Mouse (Mus musculus) kidney, embryonic 15.5 days (tissue): Measurements from ENCODE around the gene Hoxb3. TPM values are rescaled to one million over a fixed set of nuclear protein-coding genes. Genes with fewer than 3 reads are reported as not detected.

Source experiments
- ATAC-seq: fragments of 200-750 bp; cut with Nextera tagmentation; replicated peaks from 2 replicates; pipeline ENCODE4 v1.8.0; 2017; ENCODE audit warnings: moderate TSS enrichment; ENCODE audit not compliant: low FRiP score
- H3K27ac ChIP-seq: fragments of 300-500 bp; sonication (generic); 2 replicates; pipeline ENCODE4 v1.5.1; 2015; ENCODE audit warnings: mild to moderate bottlenecking, inconsistent platforms
- H3K27me3 ChIP-seq: fragments of 300-500 bp; sonication (generic); 2 replicates; pipeline ENCODE4 v1.6.1; 2015; ENCODE audit warnings: inconsistent platforms
- H3K36me3 ChIP-seq: fragments of 300-500 bp; sonication (generic); 2 replicates; pipeline ENCODE4 v1.6.1; 2015; ENCODE audit warnings: inconsistent platforms
- H3K4me1 ChIP-seq: fragments of 300-500 bp; sonication (generic); 2 replicates; pipeline ENCODE4 v1.6.1; 2015; ENCODE audit warnings: inconsistent platforms
- H3K4me2 ChIP-seq: fragments of 300-500 bp; sonication (generic); 2 replicates; pipeline ENCODE4 v1.6.1; 2015; ENCODE audit warnings: moderate library complexity, mild to moderate bottlenecking, inconsistent platforms
- H3K4me3 ChIP-seq: fragments of 300-500 bp; sonication (generic); replicated peaks from 2 replicates; pipeline ENCODE4 v1.5.1; 2015; ENCODE audit warnings: mild to moderate bottlenecking, inconsistent platforms
- H3K9ac ChIP-seq: fragments of 300-500 bp; sonication (generic); 2 replicates; pipeline ENCODE4 v1.6.1; 2015; ENCODE audit warnings: mild to moderate bottlenecking, inconsistent platforms
- H3K9me3 ChIP-seq: fragments of 300-500 bp; sonication (generic); replicated peaks from 2 replicates; pipeline ENCODE4 v1.6.1; 2016; ENCODE audit warnings: inconsistent platforms
- WGBS: fragments of 180-500 bp; shearing (Covaris S2); methylation state at CpG from one replicate; pipeline ENCODE4 v1.1.7; 2015; ENCODE audit warnings: mixed read lengths; 5-methylcytosine and 5-hydroxymethylcytosine counted together
- microRNA counts: library from miRNA; unstranded; fragments of <30 nt; microRNA quantifications from one replicate; lab custom pipeline; 2016
- microRNA-seq: library from miRNA; unstranded; fragments of <30 nt; microRNA quantifications from one replicate; pipeline ENCODE4, GENCODE M21; 2016
- polyA plus RNA-seq: library from polyadenylated mRNA; unstranded; fragments of >200 nt; fragmentation: Nextera tagmentation; extraction: Ambion mirVana; gene quantifications from 2 replicates; pipeline ENCODE4 v1.2.1, GENCODE M21; 2015

Gene Hoxb3
- polyA plus RNA-seq, 1 experiment from 2014 or later: 4.5 TPM

DNA sequence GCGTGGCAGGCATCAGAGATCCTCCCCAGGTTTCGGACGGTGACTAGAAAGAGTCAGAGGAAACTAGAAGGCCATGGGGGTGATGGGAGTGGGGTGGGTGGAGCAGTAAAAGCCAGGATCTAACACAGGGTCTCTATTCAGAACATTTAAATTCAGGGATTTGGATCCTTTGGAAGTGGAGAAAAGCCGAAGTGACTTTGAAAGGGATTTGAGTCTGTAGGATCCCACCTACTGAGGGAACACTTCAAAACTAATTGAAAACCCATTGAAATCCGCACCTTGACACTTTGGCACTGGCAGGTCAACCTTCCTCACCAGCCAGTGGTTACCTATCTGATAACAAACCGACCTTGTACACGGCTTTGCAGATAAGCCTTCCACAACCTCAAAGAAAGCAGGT lies 51.7 kb downstream of the Hoxb3 start:
- Histone ChIP-seq H3K27ac (no peak overlapping the region), H3K27me3 (peaks cover 17% of the 10 kb centered on the region), H3K4me3 (no peak overlapping the region), H3K9me3 (no peaks in the 10 kb centered on the region), H3K4me2 (no peak overlapping the region), H3K4me1 (peaks cover 26% of the 10 kb centered on the region), H3K9ac (no peak overlapping the region), H3K36me3 (no peaks in the 10 kb centered on the region)
- no peak for ATAC-seq
- WGBS: 65% methylated on average over 7 of the region's 7 CpGs

DNA sequence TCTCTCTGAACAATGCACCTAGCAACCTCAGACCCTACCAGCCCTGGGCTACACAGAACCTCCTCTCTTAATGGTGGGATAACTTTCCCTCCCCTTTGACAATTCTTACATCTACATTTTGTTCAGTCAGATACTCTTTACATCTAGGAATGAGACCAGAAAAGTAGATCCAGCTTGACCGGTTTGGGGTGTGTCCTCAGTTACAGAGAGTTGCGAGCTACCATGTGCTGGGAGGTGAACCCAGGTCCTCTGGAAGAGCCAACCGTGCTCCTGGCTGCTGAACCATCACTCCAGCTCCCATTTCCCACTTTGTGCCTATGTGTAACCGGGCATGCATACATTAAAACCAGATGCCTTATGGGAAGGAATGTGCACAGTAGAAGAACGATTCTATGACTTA lies 60.3 kb downstream of the Hoxb3 start:
- H3K4me2 ChIP-seq: no peak overlapping the region
- no peak overlapping the region for H3K4me3 ChIP-seq
- H3K9ac ChIP-seq: no peak overlapping the region
- 71% methylated on average over 5 of the region's 5 CpGs for WGBS
- peaks cover 11% of the 10 kb centered on the region; the same call in 1 of the 2 replicates for H3K4me1 ChIP-seq
- peak overlapping the region; percentile 71 for H3K27ac ChIP-seq
- H3K9me3 ChIP-seq: no peaks in the 10 kb centered on the region
- ATAC-seq: no peak
- no peaks in the 10 kb centered on the region for H3K27me3 ChIP-seq
- H3K36me3 ChIP-seq: no peaks in the 10 kb centered on the region

GRCm38 (mm10) chr11:96387635-96388034 lies 64.5 kb downstream of the Hoxb3 start:
- H3K27me3 ChIP-seq: no peaks in the 10 kb centered on the region
- 83% methylated on average over 2 of the region's 2 CpGs for WGBS
- ATAC-seq: no peak
- H3K4me3 ChIP-seq: no peak overlapping the region
- H3K4me1 ChIP-seq: peaks cover 7% of the 10 kb centered on the region; the same call in 1 of the 2 replicates
- H3K4me2 ChIP-seq: no peak overlapping the region
- H3K9ac ChIP-seq: no peak overlapping the region
- no peaks in the 10 kb centered on the region for H3K36me3 ChIP-seq
- H3K9me3 ChIP-seq: no peaks in the 10 kb centered on the region
- no peak overlapping the region for H3K27ac ChIP-seq

DNA sequence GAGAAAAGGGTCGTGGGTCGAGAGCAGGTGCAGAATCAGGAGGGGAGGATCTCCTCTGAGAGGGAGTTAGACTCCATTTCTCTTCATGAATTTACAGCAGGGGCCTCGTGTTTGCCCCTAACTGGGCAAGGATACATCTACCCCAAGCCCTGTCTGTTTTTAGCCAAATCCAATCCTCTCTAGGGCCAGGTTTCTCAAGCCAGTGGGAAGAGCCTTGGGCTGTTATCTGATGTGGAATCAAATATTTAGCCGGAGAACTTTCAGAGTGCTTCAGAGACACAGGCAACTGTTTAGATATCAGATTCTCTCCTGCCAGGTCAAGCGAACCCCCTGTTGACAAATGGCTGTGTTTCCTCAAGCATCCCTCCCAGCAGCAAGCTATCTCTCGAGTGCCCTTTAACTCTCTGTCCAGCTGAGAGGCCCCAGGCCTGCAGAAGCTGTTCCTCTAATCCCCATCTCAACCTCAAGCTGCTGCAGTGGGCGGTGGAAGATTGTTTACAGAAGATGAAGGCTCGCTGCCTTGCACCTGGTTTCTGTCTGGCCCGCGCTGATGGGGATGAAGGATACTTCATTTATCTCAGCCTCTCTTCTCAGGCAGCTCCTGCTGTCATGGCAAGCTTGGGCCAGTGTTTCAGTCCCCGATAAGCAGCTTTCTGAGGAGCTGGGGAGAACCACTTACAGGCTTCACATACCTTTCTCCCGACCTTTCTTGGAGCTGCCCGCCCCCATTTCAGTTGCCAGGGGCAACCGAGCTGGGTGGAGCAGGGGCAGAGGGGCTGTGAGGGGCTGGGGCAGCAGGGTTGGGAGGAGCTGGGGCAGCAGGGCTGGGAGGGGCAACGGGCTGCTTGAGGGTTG lies 73.9 kb downstream of the Hoxb3 start:
- peak; percentile 86 for ATAC-seq
- Histone ChIP-seq H3K27ac (peak overlapping the region; percentile 84), H3K4me2 (peak overlapping the region; percentile 35), H3K9ac (no peak overlapping the region), H3K4me1 (peaks cover 38% of the 10 kb centered on the region), H3K27me3 (no peaks in the 10 kb centered on the region), H3K9me3 (no peaks in the 10 kb centered on the region), H3K4me3 (no peak overlapping the region), H3K36me3 (no peaks in the 10 kb centered on the region)
- 9% methylated on average over 15 of the region's 15 CpGs for WGBS

MicroRNA genes within 50 kb of the gene (microRNA counts, 519-probe panel; counts per million panel counts)
- microRNA mmu-miR-10a (lab: Ali Mortazavi, UCI): 4,294 counts per million, percentile 97 among the panel's probes with 10 or more counts

Small RNAs within 50 kb of the gene (microRNA-seq; reads per million reads assigned to microRNA genes)
- gene Mir10a: 184,059 reads per million, percentile 100 among the genes with 10 or more reads in this experiment

Other genes with a start within 250 kb of the Hoxb3 start
- gene Atp5g1, start 247.7 kb upstream of the Hoxb3 start, polyA plus RNA-seq: 648 and 705 TPM in 2 replicates
- gene Calcoco2, start 211.4 kb upstream of the Hoxb3 start, polyA plus RNA-seq: not detected in 2 replicates
- gene Ttll6, start 189.5 kb upstream of the Hoxb3 start, polyA plus RNA-seq: 0.05 TPM in 1 of 2 replicates, not detected in the other
- 0.09 and 1.0 TPM in 2 replicates for gene Hoxb13, start 129.0 kb upstream of the Hoxb3 start, polyA plus RNA-seq
- 22.3 and 27.2 TPM in 2 replicates for gene Hoxb9, start 51.9 kb upstream of the Hoxb3 start, polyA plus RNA-seq
- gene Hoxb8, start 41.4 kb upstream of the Hoxb3 start, polyA plus RNA-seq: 8.9 and 9.8 TPM in 2 replicates
- gene Hoxb7, start 36.7 kb upstream of the Hoxb3 start, polyA plus RNA-seq: 58.5 and 62.7 TPM in 2 replicates
- 47.1 and 49.1 TPM in 2 replicates for gene Hoxb6, start 30.9 kb upstream of the Hoxb3 start, polyA plus RNA-seq
- 18.8 and 20.2 TPM in 2 replicates for gene Hoxb5, start 20.0 kb upstream of the Hoxb3 start, polyA plus RNA-seq
- gene Hoxb4, start 5.1 kb upstream of the Hoxb3 start, polyA plus RNA-seq: 6.4 and 7.1 TPM in 2 replicates
- gene Hoxb2, start 27.2 kb downstream of the Hoxb3 start, polyA plus RNA-seq: 45.7 and 45.9 TPM in 2 replicates
- 0.27 and 0.35 TPM in 2 replicates for gene Hoxb1, start 42.4 kb downstream of the Hoxb3 start, polyA plus RNA-seq
- gene Skap1, start 141.3 kb downstream of the Hoxb3 start, polyA plus RNA-seq: 10.4 and 10.6 TPM in 2 replicates